Mouse (Mus musculus) neural tube, embryonic 14.5 days (tissue): ENCODE results near the gene Tfap2e. TPM values are rescaled to one million over a fixed set of nuclear protein-coding genes. Genes with fewer than 3 reads are reported as not detected.

Experiments used
- ATAC-seq: fragments of 200-750 bp; cut with Nextera tagmentation; 2 replicates; pipeline ENCODE4 v1.8.0; 2017; ENCODE audit warnings: low read depth, mild to moderate bottlenecking, moderate TSS enrichment, moderate library complexity
- H3K27ac ChIP-seq: fragments of 300-500 bp; sonication (generic); 2 replicates; pipeline ENCODE4 v1.5.1; 2014; ENCODE audit warnings: low read depth, mild to moderate bottlenecking, control low read depth, low read length, moderate library complexity, mixed read lengths
- H3K27me3 ChIP-seq: fragments of 300-500 bp; sonication (generic); 2 replicates; pipeline ENCODE4 v1.6.1; 2014; ENCODE audit warnings: low read length; ENCODE audit not compliant: control insufficient read depth, insufficient read depth
- H3K36me3 ChIP-seq: fragments of 300-500 bp; sonication (generic); 2 replicates; pipeline ENCODE4 v1.6.1; 2014; ENCODE audit warnings: low read length, mixed read lengths; ENCODE audit not compliant: control insufficient read depth, insufficient read depth
- H3K4me1 ChIP-seq: fragments of 300-500 bp; sonication (generic); 2 replicates; pipeline ENCODE4 v1.6.1; 2014; ENCODE audit warnings: low read length; ENCODE audit not compliant: control insufficient read depth, insufficient read depth
- H3K4me2 ChIP-seq: fragments of 300-500 bp; sonication (generic); 2 replicates; pipeline ENCODE4 v1.6.1; 2014; ENCODE audit warnings: mild to moderate bottlenecking, low read depth, low read length, control low read depth
- H3K4me3 ChIP-seq: fragments of 300-500 bp; sonication (generic); 2 replicates; pipeline ENCODE4 v1.5.1; 2014; ENCODE audit warnings: low read depth, low read length, control low read depth, mixed read lengths
- H3K9ac ChIP-seq: fragments of 300-500 bp; sonication (generic); replicated peaks from 2 replicates; pipeline ENCODE4 v1.6.1; 2014; ENCODE audit warnings: low read depth, mild to moderate bottlenecking, control low read depth, low read length, mixed read lengths
- H3K9me3 ChIP-seq: fragments of 300-500 bp; sonication (generic); 2 replicates; pipeline ENCODE4 v1.6.1; 2016; ENCODE audit warnings: low read length; ENCODE audit not compliant: control insufficient read depth
- WGBS: fragments of 180-500 bp; shearing (Covaris S2); extraction: QIAGEN DNeasy Blood & Tissue Kit; methylation state at CpG from one replicate; pipeline ENCODE4 v1.1.7; 2014; 5-methylcytosine and 5-hydroxymethylcytosine counted together
- polyA plus RNA-seq: library from polyadenylated mRNA; unstranded; fragments of >200 nt; fragmentation: Nextera tagmentation; extraction: Ambion mirVana; gene quantifications from 2 replicates; pipeline ENCODE4 v1.2.1, GENCODE M21; 2014

The Tfap2e gene
- polyA plus RNA-seq, 1 experiment from 2014 or later, result not detected

DNA sequence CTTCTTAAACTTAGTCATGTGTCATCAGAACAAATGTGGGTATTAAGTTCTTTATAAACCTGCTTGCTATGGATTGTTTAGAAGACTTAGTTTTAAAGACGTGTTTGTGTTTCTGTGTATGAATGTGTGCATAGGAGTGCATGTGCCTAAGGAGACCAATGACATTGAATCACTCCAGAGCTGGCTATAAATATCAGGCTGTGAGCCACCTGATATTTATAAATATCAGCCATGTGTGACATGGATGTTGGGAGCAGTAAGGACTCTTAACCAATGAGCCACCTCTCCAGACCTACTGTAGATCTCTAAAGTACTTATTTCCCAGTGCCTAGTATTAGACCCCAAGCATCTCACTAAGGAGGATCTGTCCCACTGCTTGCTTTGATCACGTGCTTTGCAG, 46.6 kb downstream of the Tfap2e start:
- 94% methylated on average over 2 of the region's 2 CpGs for WGBS
- H3K4me2 ChIP-seq, result no peak overlapping the region
- H3K4me3 ChIP-seq, result no peak overlapping the region
- no peak for ATAC-seq
- H3K4me1 ChIP-seq, result no peaks in the 10 kb centered on the region
- H3K9me3 ChIP-seq, result no peaks in the 10 kb centered on the region
- H3K27ac ChIP-seq, result no peak overlapping the region
- no peak overlapping the region for H3K9ac ChIP-seq
- H3K27me3 ChIP-seq, result no peaks in the 10 kb centered on the region
- H3K36me3 ChIP-seq, result peaks cover 15% of the 10 kb centered on the region

DNA sequence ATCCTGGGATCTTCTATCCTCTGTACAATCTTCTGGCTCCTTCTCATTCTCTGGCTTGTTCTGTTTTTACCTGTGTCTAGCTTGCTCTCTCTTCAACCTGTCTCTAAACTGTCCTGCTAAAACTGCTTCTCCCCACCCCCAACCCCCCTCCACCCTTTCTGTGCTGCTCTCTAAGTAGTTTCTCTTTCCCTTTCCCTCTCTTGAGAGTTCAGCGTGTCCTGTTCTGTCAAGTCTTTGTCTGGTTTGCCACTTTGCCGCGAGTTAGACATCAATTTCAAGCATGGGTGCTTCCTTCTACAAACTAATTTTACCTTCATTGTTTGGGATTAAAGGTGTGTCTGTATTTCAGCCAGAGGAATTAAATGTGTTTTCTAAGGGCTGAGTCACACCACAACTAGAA, 53.0 kb downstream of the Tfap2e start:
- Histone ChIP-seq H3K36me3 (peaks cover 9% of the 10 kb centered on the region), H3K27me3 (no peaks in the 10 kb centered on the region), H3K9ac (no peak overlapping the region), H3K4me1 (peaks cover 10% of the 10 kb centered on the region; the same call in 1 of the 2 replicates), H3K4me3 (no peak overlapping the region), H3K27ac (no peak overlapping the region), H3K9me3 (no peaks in the 10 kb centered on the region), H3K4me2 (no peak overlapping the region)
- WGBS, result 71% methylated on average over 3 of the region's 3 CpGs
- no peak for ATAC-seq

DNA sequence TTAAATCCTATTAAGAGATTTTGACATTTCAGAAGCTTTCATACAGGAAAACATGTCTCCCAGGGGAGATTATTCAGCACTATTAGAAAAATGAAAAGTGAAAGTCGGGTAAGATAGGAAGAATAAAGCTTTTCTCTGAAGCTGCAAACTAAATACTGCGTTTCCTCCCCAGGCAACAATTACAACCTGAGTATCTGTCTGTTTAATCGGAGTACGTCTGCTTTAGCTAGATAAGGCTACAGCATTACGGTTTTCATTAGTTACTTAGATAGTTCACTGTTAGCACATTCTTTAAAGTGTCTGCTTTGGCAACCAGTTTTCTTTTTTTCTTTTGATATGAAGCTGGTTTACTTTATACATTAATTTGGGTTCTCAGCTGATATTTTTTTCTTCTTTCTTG, 53.7 kb downstream of the Tfap2e start:
- Histone ChIP-seq H3K9me3 (no peaks in the 10 kb centered on the region), H3K9ac (no peak overlapping the region), H3K4me3 (no peak overlapping the region), H3K27me3 (no peaks in the 10 kb centered on the region), H3K4me1 (peaks cover 11% of the 10 kb centered on the region; the same call in 1 of the 2 replicates), H3K27ac (no peak overlapping the region), H3K36me3 (peaks cover 7% of the 10 kb centered on the region), H3K4me2 (no peak overlapping the region)
- 91% methylated on average over 5 of the region's 5 CpGs for WGBS
- ATAC-seq, result no peak

DNA sequence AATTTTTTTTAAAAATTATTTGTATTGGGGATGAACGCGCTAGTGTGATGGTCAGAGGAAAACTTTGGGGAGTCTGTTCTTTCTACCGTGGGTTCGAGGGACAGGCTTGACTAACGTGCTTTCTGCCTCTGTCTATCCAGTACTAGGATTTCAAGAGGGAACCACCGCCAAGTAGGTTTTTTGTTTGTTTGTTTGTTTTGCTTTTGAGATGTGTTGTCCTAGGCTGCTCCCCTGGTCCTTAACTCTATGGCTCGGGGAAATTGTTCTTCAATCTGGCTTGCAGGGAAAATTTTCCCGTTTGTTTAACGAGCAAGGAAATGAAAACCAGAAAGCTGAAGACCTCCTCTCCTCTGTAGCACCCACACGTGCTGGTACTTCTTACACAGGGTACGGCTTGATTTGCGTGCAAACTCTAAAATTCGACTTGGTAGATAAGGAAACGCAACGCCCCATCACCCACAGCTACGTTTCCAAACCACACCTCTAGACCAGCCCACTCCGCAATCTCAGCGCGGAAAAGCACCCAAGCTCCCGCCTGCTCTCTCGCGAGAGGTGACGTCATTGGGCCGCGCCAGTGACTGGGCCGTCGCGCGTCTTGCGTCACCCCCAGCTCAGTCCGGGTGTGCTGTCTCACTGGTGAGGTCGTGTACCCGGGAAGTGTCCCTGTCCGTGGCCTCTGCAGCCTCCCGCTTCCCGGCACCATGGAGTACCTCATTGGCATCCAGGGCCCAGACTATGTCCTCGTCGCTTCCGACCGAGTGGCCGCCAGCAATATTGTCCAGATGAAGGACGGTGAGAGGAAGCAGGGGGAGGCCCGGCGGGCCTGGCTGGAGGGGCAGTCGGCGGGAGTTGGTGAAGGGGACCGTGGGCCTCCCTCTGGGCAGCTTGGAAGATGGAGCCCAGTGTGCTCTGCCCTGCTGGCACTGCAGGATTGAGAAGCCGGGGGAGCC, 58.7 kb downstream of the Tfap2e start, which contains the start of gene Psmb2:
Gene Psmb2, plus strand, starts transcription at position 577 of the 950 bp plus-strand sequence.
- H3K4me2 ChIP-seq, result peak within 1 kb of the TSS; percentile 89
- peak within 1 kb of the TSS; percentile 85 for H3K27ac ChIP-seq
- WGBS, result 4% methylated on average over 48 of the region's 48 CpGs
- no peaks in the 10 kb centered on the region for H3K9me3 ChIP-seq
- H3K4me3 ChIP-seq, result peak within 1 kb of the TSS; percentile 100
- peak; percentile 97 for ATAC-seq
- H3K4me1 ChIP-seq, result peaks cover 6% of the 10 kb centered on the region; the same call in 1 of the 2 replicates
- peak within 1 kb of the TSS; percentile 98 for H3K9ac ChIP-seq
- H3K36me3 ChIP-seq, result no peaks in the 10 kb centered on the region
- no peaks in the 10 kb centered on the region for H3K27me3 ChIP-seq

DNA sequence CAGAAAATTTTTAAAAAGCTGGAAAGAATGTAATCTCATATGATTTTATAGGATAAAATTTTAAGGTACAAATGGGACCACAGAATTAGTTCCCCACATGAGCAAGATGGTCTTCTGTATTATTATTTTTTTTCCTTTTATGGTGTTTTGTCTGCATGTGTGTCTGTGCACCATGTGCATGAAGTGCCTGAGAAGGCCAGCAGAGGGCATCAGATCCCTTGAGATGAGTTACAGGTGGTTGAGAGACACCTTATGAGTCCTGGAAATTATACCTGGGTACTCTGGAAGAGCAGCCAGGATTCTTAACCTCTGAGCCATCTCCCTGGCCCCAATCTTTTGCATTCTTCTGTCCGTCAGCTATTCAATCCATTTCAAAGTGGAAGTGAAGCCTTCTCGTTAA, 69.0 kb downstream of the Tfap2e start:
- no peak for ATAC-seq
- H3K4me1 ChIP-seq, result no peaks in the 10 kb centered on the region
- H3K27me3 ChIP-seq, result no peaks in the 10 kb centered on the region
- no peak overlapping the region for H3K4me3 ChIP-seq
- H3K4me2 ChIP-seq, result no peak overlapping the region
- H3K36me3 ChIP-seq, result no peaks in the 10 kb centered on the region
- 97% methylated on average over 2 of the region's 2 CpGs for WGBS
- no peak overlapping the region for H3K9ac ChIP-seq
- no peak overlapping the region for H3K27ac ChIP-seq
- no peaks in the 10 kb centered on the region for H3K9me3 ChIP-seq

Other genes starting within 250 kb of the Tfap2e start
- 11.3 and 12.7 TPM in 2 replicates for gene Ago4, start 202.8 kb downstream of the Tfap2e start, polyA plus RNA-seq
- 3.0 and 3.4 TPM in 2 replicates for gene Clspn, start 179.3 kb downstream of the Tfap2e start, polyA plus RNA-seq
- gene 5730409E04Rik, start 126.4 kb downstream of the Tfap2e start, polyA plus RNA-seq, result 16.5 and 23.7 TPM in 2 replicates
- gene Psmb2, start 58.6 kb downstream of the Tfap2e start, polyA plus RNA-seq, result 420 and 451 TPM in 2 replicates
- 110 and 111 TPM in 2 replicates for gene Ncdn, start 17.2 kb upstream of the Tfap2e start, polyA plus RNA-seq
- 43.2 and 47.2 TPM in 2 replicates for gene AU040320, start 17.3 kb upstream of the Tfap2e start, polyA plus RNA-seq
- 34.5 and 38.6 TPM in 2 replicates for gene Zmym4, start 231.9 kb upstream of the Tfap2e start, polyA plus RNA-seq